Mouse (Mus musculus) bone marrow macrophage, adult 2 months (primary cell): Measurements from ENCODE around the gene Swt1. TPM values are rescaled to one million over a fixed set of nuclear protein-coding genes. Genes with fewer than 3 reads are reported as not detected.

Experiments
- H3K27ac ChIP-seq: 2 replicates; pipeline ENCODE4 v1.5.1; 2012; ENCODE audit warnings: low read depth, low read length; ENCODE audit not compliant: insufficient read depth
- H3K4me1 ChIP-seq: 2 replicates; pipeline ENCODE4 v1.6.1; 2012; ENCODE audit warnings: low read length; ENCODE audit not compliant: control insufficient read depth, insufficient read depth
- H3K4me3 ChIP-seq: 2 replicates; pipeline ENCODE4 v1.5.1; 2012; ENCODE audit warnings: mild to moderate bottlenecking, low read length, moderate library complexity; ENCODE audit not compliant: insufficient read depth
- CTCF ChIP-seq: IDR thresholded peaks from 2 replicates; pipeline ENCODE4 v1.5.1; 2012; ENCODE audit warnings: low read depth, mild to moderate bottlenecking, low read length, moderate library complexity
- POLR2A ChIP-seq: IDR thresholded peaks from 2 replicates; pipeline ENCODE4 v1.6.1; 2012; ENCODE audit warnings: mild to moderate bottlenecking, low read depth, low read length, borderline replicate concordance
- polyA plus RNA-seq: library from polyadenylated mRNA; stranded (reverse); fragments of >200 nt; gene quantifications from 2 replicates; pipeline ENCODE4 v1.2.4, GENCODE M21; 2012; ENCODE audit not compliant: missing spikeins, insufficient read depth, insufficient read length

Swt1 gene
- polyA plus RNA-seq, 1 experiment, result 17.4 TPM

DNA sequence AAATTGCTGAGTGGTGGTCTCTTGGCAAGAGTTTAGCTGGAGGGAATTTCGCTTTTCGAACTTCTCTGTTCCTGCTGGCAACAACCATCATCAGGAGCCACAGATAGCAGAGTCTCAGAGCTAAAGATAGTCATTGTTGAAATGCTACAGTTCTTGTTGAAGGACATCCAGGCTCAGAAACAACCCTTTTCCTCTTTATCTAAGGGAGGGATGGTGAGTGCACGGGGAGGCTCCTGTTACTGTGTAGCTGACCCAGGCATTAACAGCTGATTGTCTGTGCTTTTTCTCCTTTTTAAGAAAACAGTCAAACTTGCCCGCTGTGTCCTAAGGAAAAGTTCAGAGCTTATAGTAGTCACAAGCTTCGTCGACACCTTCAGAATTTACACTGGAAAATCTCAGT lies 7.2 kb upstream of the Swt1 start:
- no peak for TF ChIP-seq CTCF
- no peak for TF ChIP-seq POLR2A
- H3K4me1 ChIP-seq, result 0 out of 2 replicates have a peak, but pooled peaks cover 3% of the 10 kb centered on the region
- H3K27ac ChIP-seq, result no peak overlapping the region
- H3K4me3 ChIP-seq, result no peak overlapping the region

- H3K4me1 ChIP-seq, result peaks cover 9% of the 10 kb centered on the region
- peak overlapping the region; percentile 93 for H3K4me3 ChIP-seq
- H3K27ac ChIP-seq, result peak overlapping the region; percentile 93
- TF ChIP-seq POLR2A, result no peak
- TF ChIP-seq CTCF, result no peak
These were observed 1.1 kb upstream of the Swt1 start for GRCm38 (mm10) chr1:151429316-151429715.

- H3K27ac ChIP-seq, result peak overlapping the region; percentile 39
- TF ChIP-seq POLR2A, result no peak
- no peak for TF ChIP-seq CTCF
- peak overlapping the region; percentile 89 for H3K4me3 ChIP-seq
- peaks cover 9% of the 10 kb centered on the region for H3K4me1 ChIP-seq
These were observed 380 bp downstream of the Swt1 start for GRCm38 (mm10) chr1:151427888-151428262.

DNA sequence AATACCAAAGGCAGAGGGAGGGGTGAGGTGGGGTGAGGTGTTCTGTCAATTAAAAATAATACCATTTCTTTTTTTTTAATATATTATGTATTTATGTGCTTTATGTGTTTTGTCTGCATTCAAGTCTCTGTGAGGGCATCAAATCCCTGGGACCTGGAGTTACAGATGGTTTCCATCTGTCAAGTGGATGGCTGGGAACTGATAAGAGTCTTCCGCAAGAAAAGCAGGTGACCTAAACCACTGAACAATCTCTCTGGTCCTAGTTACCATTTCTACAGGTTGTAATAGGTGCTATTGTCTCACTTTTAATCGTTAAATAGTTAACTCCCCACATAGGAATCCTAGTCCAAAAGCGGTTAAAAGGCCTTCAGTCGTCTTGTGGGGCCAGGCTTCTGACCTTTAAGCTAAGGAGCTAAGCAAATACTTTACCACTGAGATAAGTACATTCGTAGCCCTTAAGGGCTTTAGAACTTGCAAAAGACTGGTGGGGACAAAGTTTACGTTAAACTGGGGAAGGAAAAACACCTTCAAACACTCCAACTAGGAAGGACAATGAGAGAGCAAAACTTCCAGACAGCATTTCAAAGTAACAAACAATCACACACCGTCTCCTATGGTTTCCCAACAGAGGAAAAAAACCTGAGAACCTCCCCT lies 1.2 kb downstream of the Swt1 start:
- Histone ChIP-seq H3K27ac (no peak overlapping the region), H3K4me1 (peaks cover 14% of the 10 kb centered on the region), H3K4me3 (peak overlapping the region; percentile 89)
- TF ChIP-seq POLR2A, result no peak
- TF ChIP-seq CTCF, result no peak

GRCm38 (mm10) chr1:151422178-151422577 lies 6.1 kb downstream of the Swt1 start:
- Histone ChIP-seq H3K27ac (peak overlapping the region; percentile 52; the same call in 1 of the 2 replicates), H3K4me3 (no peak overlapping the region), H3K4me1 (peaks cover 11% of the 10 kb centered on the region)
- TF ChIP-seq POLR2A (no peak), CTCF (no peak)

DNA sequence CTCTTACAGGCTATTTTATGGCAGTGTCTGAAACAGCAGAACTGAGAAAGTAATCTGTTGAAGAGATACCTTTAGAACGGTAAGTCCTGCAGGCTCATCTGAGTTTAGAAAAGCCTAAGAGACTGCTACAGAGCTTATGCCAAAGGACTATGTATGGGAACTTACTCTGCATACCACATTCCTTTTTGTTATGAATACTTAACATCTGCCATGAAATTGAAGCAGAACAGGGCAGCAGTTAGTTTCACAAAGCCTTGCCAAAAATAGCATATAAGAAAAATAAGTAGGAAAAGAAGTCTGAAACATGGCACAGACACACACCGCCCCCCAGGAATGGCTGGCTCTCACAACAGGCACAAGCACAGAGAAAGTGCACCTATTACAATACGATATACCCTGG lies 18.4 kb downstream of the Swt1 start:
- TF ChIP-seq POLR2A, result no peak
- no peak for TF ChIP-seq CTCF
- Histone ChIP-seq H3K4me3 (no peak overlapping the region), H3K4me1 (no peaks in the 10 kb centered on the region), H3K27ac (no peak overlapping the region)

GRCm38 (mm10) chr1:151390029-151390428 lies 38.2 kb downstream of the Swt1 start:
- TF ChIP-seq POLR2A, result no peak
- TF ChIP-seq CTCF, result no peak

DNA sequence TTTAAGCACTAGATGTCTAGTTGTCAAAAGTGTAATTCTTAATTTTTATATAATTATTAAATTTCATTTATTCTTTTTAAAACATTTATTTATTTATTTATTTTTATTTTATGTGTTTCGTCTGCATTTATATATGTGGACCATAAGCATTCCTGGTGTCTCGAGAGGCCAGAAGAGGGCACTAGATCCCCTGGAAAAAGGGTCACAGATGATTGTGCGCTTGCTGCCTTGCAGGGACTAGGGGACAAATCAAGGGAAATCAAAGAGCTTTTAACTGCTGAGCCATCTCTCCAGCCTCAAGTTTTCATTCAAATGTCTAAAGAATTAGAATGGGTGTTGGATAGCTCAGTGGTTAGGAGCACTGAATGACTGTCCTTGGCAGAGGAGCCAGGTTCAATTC lies 50.9 kb downstream of the Swt1 start:
- H3K27ac ChIP-seq, result no peak overlapping the region
- TF ChIP-seq POLR2A, result no peak
- no peak for TF ChIP-seq CTCF
- H3K4me1 ChIP-seq, result no peaks in the 10 kb centered on the region
- H3K4me3 ChIP-seq, result no peak overlapping the region

More at GRCm38 (mm10) chr1:151390029-151390428, 38.2 kb downstream of the Swt1 start:
- Histone ChIP-seq H3K4me1 (no peaks in the 10 kb centered on the region), H3K27ac (no peak overlapping the region), H3K4me3 (no peak overlapping the region)

GRCm38 (mm10) chr1:151372823-151373222 lies 55.4 kb downstream of the Swt1 start:
- Histone ChIP-seq H3K4me1 (peaks cover 5% of the 10 kb centered on the region), H3K27ac (no peak overlapping the region), H3K4me3 (no peak overlapping the region)
- TF ChIP-seq CTCF (no peak), POLR2A (no peak)

DNA sequence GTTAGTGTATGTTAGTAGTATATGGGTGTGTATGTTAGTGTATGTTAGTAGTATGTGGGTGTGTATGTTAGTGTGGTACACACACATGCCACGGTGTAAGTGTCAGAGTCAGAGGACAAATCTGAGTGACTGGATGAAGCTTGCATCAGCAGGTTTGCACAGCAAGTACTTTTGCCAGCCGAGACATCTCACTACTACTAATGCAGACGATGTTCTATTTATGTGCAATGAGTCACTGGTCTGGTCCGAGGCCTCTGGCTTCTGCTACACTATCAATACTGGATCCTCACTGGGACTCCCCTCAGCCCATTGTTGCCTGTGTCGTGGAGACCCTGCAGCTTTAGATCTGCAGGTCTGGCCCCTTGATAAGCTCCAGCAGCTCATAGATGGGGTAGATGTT lies 56.7 kb downstream of the Swt1 start:
- Histone ChIP-seq H3K27ac (no peak overlapping the region), H3K4me3 (no peak overlapping the region), H3K4me1 (peaks cover 5% of the 10 kb centered on the region)
- TF ChIP-seq POLR2A (no peak), CTCF (no peak)

DNA sequence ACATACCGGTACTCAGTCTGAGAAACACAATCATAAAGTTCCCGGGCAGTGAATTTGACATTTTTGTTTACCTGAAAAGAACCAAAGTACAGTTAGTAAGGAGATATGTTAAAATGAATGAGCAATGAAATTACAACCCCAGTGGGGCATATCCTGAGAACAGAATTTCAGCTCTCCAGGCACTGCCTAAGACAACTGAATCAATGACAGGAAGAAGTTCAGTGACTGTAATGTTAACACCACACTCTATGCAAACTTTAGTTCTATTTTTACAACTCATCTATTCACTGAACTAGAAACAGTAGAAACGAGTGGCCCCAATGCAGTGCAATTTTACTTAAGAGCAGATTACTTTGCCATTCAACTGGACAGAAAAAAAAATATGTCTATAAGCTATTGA lies 57.7 kb downstream of the Swt1 start:
- Histone ChIP-seq H3K4me1 (peaks cover 5% of the 10 kb centered on the region), H3K27ac (no peak overlapping the region), H3K4me3 (no peak overlapping the region)
- TF ChIP-seq POLR2A, result no peak
- TF ChIP-seq CTCF, result no peak
